Mouse (Mus musculus): ENCODE results near the gene Lrrc3. TPM values are rescaled to one million over a fixed set of nuclear protein-coding genes. Genes with fewer than 3 reads are reported as not detected.

Gene Lrrc3
- total and polyA plus RNA-seq, 2 experiments from 2014 or later: 22.4 to 24.1 TPM

DNA sequence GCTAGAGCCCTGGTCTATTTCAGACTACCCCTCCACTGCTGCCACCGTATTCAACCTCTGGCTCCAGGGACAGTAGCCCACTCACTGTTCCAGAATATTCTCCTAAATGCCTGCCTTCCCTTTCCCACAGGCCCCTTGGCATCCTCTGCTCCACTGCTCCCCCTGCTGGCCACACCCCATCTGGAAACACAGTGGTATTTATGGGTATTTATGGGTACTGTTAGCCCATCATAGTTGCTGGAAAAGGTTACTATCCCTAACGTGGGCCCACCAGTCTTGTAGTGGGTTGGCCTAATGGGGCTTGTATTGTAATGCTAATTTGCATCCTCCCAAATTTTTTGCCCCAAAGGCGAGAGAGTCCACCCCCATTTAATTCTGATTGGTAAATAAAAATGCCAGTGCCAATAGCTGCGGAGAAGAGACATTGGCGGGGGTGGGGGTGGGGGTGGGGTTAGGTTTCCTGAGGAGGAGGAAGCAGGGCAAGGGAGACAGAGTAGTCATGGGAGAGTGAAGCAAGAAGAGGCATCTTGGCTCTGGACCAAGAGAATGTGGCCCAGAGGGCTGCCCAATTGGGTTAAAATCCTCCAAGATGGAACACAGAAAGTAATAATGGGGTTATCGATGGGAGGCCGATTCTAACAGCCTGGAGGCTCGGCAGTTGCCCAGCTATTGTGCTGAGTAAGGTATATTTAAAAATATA, 14.4 kb upstream of the Lrrc3 start:
- Histone ChIP-seq H3K4me1 (ENCODE audit: insufficient read depth) (no peaks in the 10 kb centered on the region), H3K9me3 (ENCODE audit: low read length) (no peaks in the 10 kb centered on the region), H3K36me3 (ENCODE audit: insufficient read depth) (no peaks in the 10 kb centered on the region), H3K27me3 (ENCODE audit: insufficient read depth, low read length) (no peaks in the 10 kb centered on the region), H3K4me2 (ENCODE audit: low read depth) (no peak overlapping the region), H3K9ac (no peak overlapping the region), H3K27ac (ENCODE audit: low read depth, low read length) (no peak overlapping the region), H3K4me3 (ENCODE audit: low read depth, low read length) (no peak overlapping the region)
- peak; percentile 61 for TF ChIP-seq CTCF (IDR thresholded peaks at IDR 0.05; ENCODE audit: low read depth)
- ATAC-seq (no peak), DNase-seq (no peak)
- WGBS: 49% methylated on average over 8 of the region's 8 CpGs

DNA sequence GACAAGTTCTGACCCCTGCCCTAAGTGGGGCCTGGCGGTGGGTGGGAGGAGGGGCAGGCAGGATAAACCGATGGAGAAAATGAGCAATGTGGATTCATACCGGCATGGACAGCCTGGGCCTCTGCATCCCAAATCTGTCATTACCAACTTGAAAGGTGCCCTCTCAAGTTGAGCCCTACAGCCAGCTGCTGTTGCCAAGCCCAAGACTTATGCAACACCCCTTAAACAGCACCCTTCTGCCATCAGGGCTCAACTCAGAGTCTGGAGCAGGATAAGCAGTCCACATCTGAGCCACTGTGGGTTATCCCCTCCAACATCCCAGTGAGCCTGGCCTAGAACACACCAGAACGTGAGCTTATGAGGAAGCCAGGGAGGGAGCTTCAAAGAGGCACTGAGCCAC, 11.0 kb upstream of the Lrrc3 start:
- H3K9ac ChIP-seq: no peak overlapping the region
- 70% methylated on average over 4 of the region's 4 CpGs for WGBS
- H3K27ac ChIP-seq (ENCODE audit: low read depth, low read length): no peak overlapping the region
- H3K9me3 ChIP-seq (ENCODE audit: low read length): no peaks in the 10 kb centered on the region
- no peak for TF ChIP-seq CTCF (IDR thresholded peaks at IDR 0.05; ENCODE audit: low read depth)
- ATAC-seq (no peak), DNase-seq (no peak)
- H3K4me3 ChIP-seq (ENCODE audit: low read depth, low read length): no peak overlapping the region
- no peaks in the 10 kb centered on the region for H3K27me3 ChIP-seq (ENCODE audit: insufficient read depth, low read length)
- no peaks in the 10 kb centered on the region for H3K36me3 ChIP-seq (ENCODE audit: insufficient read depth)
- no peaks in the 10 kb centered on the region for H3K4me1 ChIP-seq (ENCODE audit: insufficient read depth)
- H3K4me2 ChIP-seq (ENCODE audit: low read depth): no peak overlapping the region

DNA sequence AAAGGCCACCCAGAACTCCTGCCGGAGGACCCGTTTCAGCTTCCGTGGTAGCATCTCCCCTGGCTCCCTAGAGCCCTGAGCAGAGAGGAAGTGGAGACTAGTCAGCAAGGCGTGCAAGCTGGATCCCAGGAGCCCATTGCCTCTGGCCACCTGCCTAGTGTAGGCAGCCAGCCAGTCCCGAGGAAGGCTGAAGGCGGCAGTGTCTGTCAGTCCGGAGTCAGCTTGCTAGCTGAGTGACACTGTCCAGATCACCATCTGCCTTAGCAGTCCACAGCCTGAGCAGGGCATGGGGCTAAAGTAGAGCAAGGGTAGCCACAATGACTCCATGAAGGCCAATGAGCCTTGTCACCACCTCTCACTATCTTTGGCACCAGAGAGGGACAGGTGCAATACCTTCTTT, 10.3 kb upstream of the Lrrc3 start:
- 59% methylated on average over 7 of the region's 7 CpGs for WGBS
- TF ChIP-seq CTCF (IDR thresholded peaks at IDR 0.05; ENCODE audit: low read depth): no peak
- Histone ChIP-seq H3K4me1 (ENCODE audit: insufficient read depth) (no peaks in the 10 kb centered on the region), H3K4me3 (ENCODE audit: low read depth, low read length) (no peak overlapping the region), H3K4me2 (ENCODE audit: low read depth) (no peak overlapping the region), H3K36me3 (ENCODE audit: insufficient read depth) (no peaks in the 10 kb centered on the region), H3K27me3 (ENCODE audit: insufficient read depth, low read length) (no peaks in the 10 kb centered on the region), H3K9me3 (ENCODE audit: low read length) (no peaks in the 10 kb centered on the region), H3K9ac (no peak overlapping the region), H3K27ac (ENCODE audit: low read depth, low read length) (no peak overlapping the region)
- no peak for DNase-seq
- no peak for ATAC-seq

DNA sequence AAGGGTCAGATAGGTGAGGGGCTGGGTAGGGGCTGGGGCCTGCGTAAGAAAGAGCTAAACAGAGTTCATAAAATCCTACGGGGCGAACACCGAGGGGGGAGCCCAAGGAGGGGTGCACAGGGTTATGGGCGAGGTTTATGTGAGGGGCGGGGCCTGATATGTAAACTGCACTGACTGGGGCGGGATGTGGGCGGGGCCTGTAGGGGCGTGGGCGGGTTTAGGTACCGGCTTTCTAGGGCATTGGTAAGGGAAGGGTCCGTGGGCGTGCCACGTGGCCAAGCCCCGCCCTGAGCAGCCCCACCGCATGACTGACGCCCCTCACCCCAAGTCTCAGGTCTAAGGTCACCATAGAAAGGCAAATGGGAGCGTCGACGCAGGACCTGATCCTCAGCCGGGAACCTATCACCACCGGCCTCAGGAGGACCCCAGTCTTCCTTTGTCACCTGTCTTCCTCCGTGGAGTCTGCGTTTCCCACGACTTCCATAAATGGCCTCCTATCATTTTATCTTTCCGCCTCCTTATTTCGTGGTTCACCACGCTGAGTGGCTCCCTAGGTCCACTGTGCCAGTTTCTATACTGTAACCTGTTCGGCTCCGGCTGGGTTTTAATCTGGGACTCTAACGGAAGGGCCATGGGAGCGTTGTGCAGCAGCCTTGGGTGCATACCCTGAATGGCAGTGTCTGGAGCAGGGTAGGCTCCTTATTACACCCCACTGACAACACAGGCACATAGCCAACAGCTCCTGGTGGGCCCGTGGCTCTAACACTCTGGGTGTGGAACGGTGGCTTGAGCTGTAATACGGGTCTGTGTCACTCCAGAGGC, 769 bp upstream of the Lrrc3 start:
- no peak for TF ChIP-seq CTCF (IDR thresholded peaks at IDR 0.05; ENCODE audit: low read depth)
- ATAC-seq: peak; percentile 89

DNA sequence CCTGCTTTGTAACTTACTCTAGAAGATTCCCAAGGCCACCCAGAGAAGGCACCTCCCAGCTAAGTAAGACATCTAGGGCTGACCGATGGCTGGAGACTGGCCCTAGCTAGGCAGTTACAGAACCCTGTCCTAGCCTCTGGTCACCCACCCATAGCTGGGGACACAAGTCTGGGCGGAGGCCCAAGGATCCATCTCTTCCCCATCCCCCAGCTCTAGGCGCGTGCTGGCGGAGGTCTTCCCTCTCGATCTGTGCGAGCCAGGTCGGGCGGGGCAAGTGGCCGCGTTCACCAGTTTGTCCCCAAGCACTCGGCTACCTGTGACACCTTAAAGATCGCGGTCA, 495 bp downstream of the Lrrc3 start:
- H3K4me1 ChIP-seq (ENCODE audit: insufficient read depth): no peaks in the 10 kb centered on the region
- DNase-seq: no peak

More for the DNA sequence above, 769 bp upstream of the Lrrc3 start:
- H3K4me1 ChIP-seq (ENCODE audit: insufficient read depth): no peaks in the 10 kb centered on the region
- no peaks in the 10 kb centered on the region for H3K36me3 ChIP-seq (ENCODE audit: insufficient read depth)
- H3K9ac ChIP-seq: peak overlapping the region; percentile 69
- 4% methylated on average over 35 of the region's 35 CpGs for WGBS
- H3K27ac ChIP-seq (ENCODE audit: low read depth, low read length): peak overlapping the region; percentile 74
- H3K4me3 ChIP-seq (ENCODE audit: low read depth, low read length): peak overlapping the region; percentile 69
- H3K27me3 ChIP-seq (ENCODE audit: insufficient read depth, low read length): no peaks in the 10 kb centered on the region
- peak; percentile 93 for DNase-seq
- no peaks in the 10 kb centered on the region for H3K9me3 ChIP-seq (ENCODE audit: low read length)
- peak overlapping the region; percentile 79 for H3K4me2 ChIP-seq (ENCODE audit: low read depth)

DNA sequence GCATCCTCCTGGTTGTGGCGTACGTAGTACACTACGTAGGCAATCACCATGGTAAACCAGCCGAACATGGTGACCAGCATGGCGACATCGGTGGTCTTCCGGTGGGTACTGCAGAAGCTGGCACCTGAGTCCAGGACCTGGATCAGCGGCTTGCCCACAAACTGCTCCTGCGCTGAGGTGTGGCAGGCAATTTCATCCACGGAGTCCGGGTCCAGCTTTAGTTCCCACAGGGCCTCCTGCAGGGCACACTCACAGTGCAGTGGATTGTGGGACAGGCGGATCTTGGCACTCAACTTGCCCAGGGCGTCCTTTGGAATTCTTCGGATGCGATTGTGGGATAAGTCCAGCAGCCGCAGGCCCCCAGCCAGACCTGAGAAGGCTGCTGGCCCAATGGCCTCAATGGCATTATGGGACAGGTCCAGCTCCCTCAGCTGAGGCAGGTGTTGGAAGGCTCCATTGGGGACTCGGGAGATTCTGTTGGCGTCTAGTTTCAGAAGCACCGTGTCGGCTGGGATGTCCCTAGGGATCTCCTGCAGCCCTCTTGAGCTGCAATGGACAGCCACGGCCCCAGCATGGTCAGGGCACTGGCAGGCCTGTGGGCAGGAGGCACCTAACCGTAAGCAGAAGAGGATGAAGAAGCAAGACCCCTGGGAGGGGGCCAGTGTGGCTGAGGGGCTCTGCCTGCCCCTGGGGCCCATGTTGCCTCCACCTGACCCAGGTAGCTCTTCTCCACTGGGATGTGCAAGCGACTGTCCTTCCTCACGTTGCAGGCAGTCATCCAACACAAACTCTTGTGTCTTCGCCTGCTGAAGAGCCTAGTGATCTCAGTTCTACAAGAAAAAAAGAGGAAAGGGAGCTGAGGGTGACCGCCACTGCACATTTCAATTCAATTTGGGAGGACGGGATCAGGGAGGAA, 1.2 kb downstream of the Lrrc3 start:
- Histone ChIP-seq H3K27me3 (ENCODE audit: insufficient read depth, low read length) (no peaks in the 10 kb centered on the region), H3K4me2 (ENCODE audit: low read depth) (peak overlapping the region; percentile 79), H3K9ac (peak overlapping the region; percentile 69; the same call in 1 of the 2 replicates), H3K4me1 (ENCODE audit: insufficient read depth) (no peaks in the 10 kb centered on the region), H3K27ac (ENCODE audit: low read depth, low read length) (no peak overlapping the region), H3K9me3 (ENCODE audit: low read length) (no peaks in the 10 kb centered on the region), H3K4me3 (ENCODE audit: low read depth, low read length) (peak overlapping the region; percentile 69), H3K36me3 (ENCODE audit: insufficient read depth) (no peaks in the 10 kb centered on the region)
- DNase-seq (no peak), ATAC-seq (no peak)
- 82% methylated on average over 27 of the region's 27 CpGs for WGBS
- no peak for TF ChIP-seq CTCF (IDR thresholded peaks at IDR 0.05; ENCODE audit: low read depth)

More for the DNA sequence above, 495 bp downstream of the Lrrc3 start:
- ATAC-seq: peak; percentile 5
- WGBS: 3% methylated on average over 14 of the region's 14 CpGs
- Histone ChIP-seq H3K9ac (peak overlapping the region; percentile 69), H3K27me3 (ENCODE audit: insufficient read depth, low read length) (no peaks in the 10 kb centered on the region), H3K27ac (ENCODE audit: low read depth, low read length) (peak overlapping the region; percentile 67), H3K4me3 (ENCODE audit: low read depth, low read length) (peak overlapping the region; percentile 69), H3K9me3 (ENCODE audit: low read length) (no peaks in the 10 kb centered on the region), H3K4me2 (ENCODE audit: low read depth) (peak overlapping the region; percentile 79), H3K36me3 (ENCODE audit: insufficient read depth) (no peaks in the 10 kb centered on the region)
- no peak for TF ChIP-seq CTCF (IDR thresholded peaks at IDR 0.05; ENCODE audit: low read depth)
